Mouse (Mus musculus) forebrain, embryonic 12.5 days (tissue): ENCODE data around the gene Ccser1. TPM values are rescaled to one million over a fixed set of nuclear protein-coding genes. Genes with fewer than 3 reads are reported as not detected.
A peak's percentile ranks its signal among the peaks of the same experiment; 100 is the strongest.

Source experiments
- ATAC-seq: fragments of 200-750 bp; cut with Nextera tagmentation; 2 replicates; pipeline ENCODE4 v1.8.0; 2017; ENCODE audit warnings: moderate TSS enrichment; ENCODE audit not compliant: low FRiP score
- H3K27ac ChIP-seq: fragments of 300-500 bp; sonication (generic); 2 replicates; pipeline ENCODE4 v1.5.1; 2016; ENCODE audit warnings: mild to moderate bottlenecking
- H3K27me3 ChIP-seq: fragments of 300-500 bp; sonication (generic); 2 replicates; pipeline ENCODE4 v1.6.1; 2016; ENCODE audit warnings: mild to moderate bottlenecking
- H3K36me3 ChIP-seq: fragments of 300-500 bp; sonication (generic); replicated peaks from 2 replicates; pipeline ENCODE4 v1.6.1; 2016; ENCODE audit warnings: mild to moderate bottlenecking
- H3K4me1 ChIP-seq: fragments of 300-500 bp; sonication (generic); 2 replicates; pipeline ENCODE4 v1.6.1; 2016
- H3K4me2 ChIP-seq: fragments of 300-500 bp; sonication (generic); 2 replicates; pipeline ENCODE4 v1.6.1; 2016; ENCODE audit warnings: mild to moderate bottlenecking, moderate library complexity
- H3K4me3 ChIP-seq: fragments of 300-500 bp; sonication (generic); replicated peaks from 2 replicates; pipeline ENCODE4 v1.5.1; 2016; ENCODE audit warnings: mild to moderate bottlenecking
- H3K9ac ChIP-seq: fragments of 300-500 bp; sonication (generic); 2 replicates; pipeline ENCODE4 v1.6.1; 2016; ENCODE audit warnings: mild to moderate bottlenecking
- H3K9me3 ChIP-seq: fragments of 300-500 bp; sonication (generic); 2 replicates; pipeline ENCODE4 v1.6.1; 2016
- WGBS: fragments of 180-500 bp; shearing (Covaris S2); methylation state at CpG from one replicate; pipeline ENCODE4 v1.1.7; 2016; 5-methylcytosine and 5-hydroxymethylcytosine counted together
- polyA plus RNA-seq: library from polyadenylated mRNA; unstranded; fragments of >200 nt; fragmentation: Nextera tagmentation; extraction: Ambion mirVana; gene quantifications from 2 replicates; pipeline ENCODE4 v1.2.1, GENCODE M21; 2016

Ccser1 gene
- polyA plus RNA-seq, 1 experiment from 2014 or later = 23.5 TPM

GRCm38 (mm10) chr6:61687002-61687401, 506.9 kb downstream of the Ccser1 start:
- H3K4me2 ChIP-seq = no peak overlapping the region
- no peaks in the 10 kb centered on the region for H3K4me1 ChIP-seq
- 0 out of 2 replicates have a peak, but pooled peaks have one; percentile 33 for ATAC-seq
- no peaks in the 10 kb centered on the region for H3K9me3 ChIP-seq
- no peak overlapping the region for H3K9ac ChIP-seq
- H3K27ac ChIP-seq = no peak overlapping the region
- no peaks in the 10 kb centered on the region for H3K27me3 ChIP-seq
- WGBS = 38% methylated on average over 2 of the region's 2 CpGs
- no peaks in the 10 kb centered on the region for H3K36me3 ChIP-seq
- no peak overlapping the region for H3K4me3 ChIP-seq

GRCm38 (mm10) chr6:61703003-61703402, 522.9 kb downstream of the Ccser1 start:
- H3K36me3 ChIP-seq = no peaks in the 10 kb centered on the region
- H3K9me3 ChIP-seq = no peaks in the 10 kb centered on the region
- 93% methylated on average over 7 of the region's 7 CpGs for WGBS
- no peak for ATAC-seq
- no peak overlapping the region for H3K4me3 ChIP-seq
- no peaks in the 10 kb centered on the region for H3K27me3 ChIP-seq
- no peaks in the 10 kb centered on the region for H3K4me1 ChIP-seq
- H3K4me2 ChIP-seq = no peak overlapping the region
- H3K9ac ChIP-seq = no peak overlapping the region
- H3K27ac ChIP-seq = no peak overlapping the region

GRCm38 (mm10) chr6:61721220-61721619, 541.1 kb downstream of the Ccser1 start:
- no peak for ATAC-seq
- no peaks in the 10 kb centered on the region for H3K36me3 ChIP-seq
- no peak overlapping the region for H3K27ac ChIP-seq
- WGBS = 85% methylated on average over 1 of the region's 1 CpGs
- H3K4me1 ChIP-seq = no peaks in the 10 kb centered on the region
- no peak overlapping the region for H3K4me2 ChIP-seq
- no peak overlapping the region for H3K9ac ChIP-seq
- H3K4me3 ChIP-seq = no peak overlapping the region
- no peaks in the 10 kb centered on the region for H3K27me3 ChIP-seq
- no peaks in the 10 kb centered on the region for H3K9me3 ChIP-seq

DNA sequence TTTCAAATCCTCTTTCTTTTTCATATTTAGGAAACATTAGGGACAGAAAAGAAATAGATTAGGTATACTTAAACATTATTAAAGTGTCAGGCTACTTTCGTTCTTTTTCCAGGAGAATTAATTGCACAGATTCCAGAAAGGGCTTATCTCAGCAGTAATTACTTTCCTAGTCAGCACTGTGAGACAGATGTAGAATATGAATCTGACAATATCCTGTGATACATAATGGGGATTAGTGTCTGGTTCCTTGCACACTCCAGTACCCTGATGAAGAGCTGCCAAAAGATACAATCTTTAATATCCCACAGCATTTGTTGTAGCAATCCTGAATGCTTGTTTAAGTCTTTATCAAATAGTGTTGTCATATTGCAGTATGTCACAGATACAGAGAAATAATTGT, 548.9 kb downstream of the Ccser1 start:
- Histone ChIP-seq H3K4me3 (no peak overlapping the region), H3K27me3 (no peaks in the 10 kb centered on the region), H3K36me3 (no peaks in the 10 kb centered on the region), H3K27ac (no peak overlapping the region), H3K9ac (no peak overlapping the region), H3K9me3 (no peaks in the 10 kb centered on the region), H3K4me1 (no peaks in the 10 kb centered on the region), H3K4me2 (no peak overlapping the region)
- 24% methylated on average over 1 of the region's 1 CpGs for WGBS
- 0 out of 2 replicates have a peak, but pooled peaks have one; percentile 51 for ATAC-seq

GRCm38 (mm10) chr6:61730088-61730880, 550.2 kb downstream of the Ccser1 start:
- 84% methylated on average over 5 of the region's 5 CpGs for WGBS
- Histone ChIP-seq H3K4me2 (no peak overlapping the region), H3K27ac (no peak overlapping the region), H3K4me3 (no peak overlapping the region), H3K4me1 (no peaks in the 10 kb centered on the region), H3K27me3 (no peaks in the 10 kb centered on the region), H3K9ac (no peak overlapping the region), H3K9me3 (no peaks in the 10 kb centered on the region), H3K36me3 (no peaks in the 10 kb centered on the region)
- no peak for ATAC-seq

- Histone ChIP-seq H3K9ac (no peak overlapping the region), H3K4me3 (no peak overlapping the region), H3K9me3 (no peaks in the 10 kb centered on the region), H3K4me2 (no peak overlapping the region), H3K27ac (no peak overlapping the region), H3K36me3 (no peaks in the 10 kb centered on the region), H3K4me1 (no peaks in the 10 kb centered on the region), H3K27me3 (no peaks in the 10 kb centered on the region)
- no peak for ATAC-seq
- 58% methylated on average over 1 of the region's 1 CpGs for WGBS
These were observed 566.2 kb downstream of the Ccser1 start for GRCm38 (mm10) chr6:61746346-61746745.

DNA sequence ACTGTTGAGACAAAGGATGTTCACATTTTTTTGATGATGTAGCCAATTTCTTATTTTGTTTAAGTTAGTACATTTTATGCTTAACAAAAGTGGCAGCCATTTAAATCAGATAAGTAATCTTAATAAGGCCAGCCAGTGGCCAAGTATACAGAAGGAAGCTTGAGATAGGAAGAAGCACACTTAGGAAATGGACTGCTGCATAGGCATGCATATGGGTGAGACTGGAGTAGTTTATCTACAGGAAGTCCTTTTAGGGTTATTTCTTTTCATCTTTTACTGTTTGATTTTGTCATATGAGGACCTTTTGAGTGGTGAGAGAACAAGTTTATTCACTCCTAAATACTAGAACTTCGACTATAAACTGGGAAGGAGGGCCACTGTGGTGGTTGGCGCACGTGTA, 582.0 kb downstream of the Ccser1 start:
- no peaks in the 10 kb centered on the region for H3K9me3 ChIP-seq
- H3K4me3 ChIP-seq = no peak overlapping the region
- H3K27me3 ChIP-seq = no peaks in the 10 kb centered on the region
- H3K36me3 ChIP-seq = no peaks in the 10 kb centered on the region
- H3K9ac ChIP-seq = no peak overlapping the region
- peaks cover 2% of the 10 kb centered on the region; the same call in 1 of the 2 replicates for H3K4me1 ChIP-seq
- no peak overlapping the region for H3K4me2 ChIP-seq
- 87% methylated on average over 3 of the region's 3 CpGs for WGBS
- no peak for ATAC-seq
- no peak overlapping the region for H3K27ac ChIP-seq

DNA sequence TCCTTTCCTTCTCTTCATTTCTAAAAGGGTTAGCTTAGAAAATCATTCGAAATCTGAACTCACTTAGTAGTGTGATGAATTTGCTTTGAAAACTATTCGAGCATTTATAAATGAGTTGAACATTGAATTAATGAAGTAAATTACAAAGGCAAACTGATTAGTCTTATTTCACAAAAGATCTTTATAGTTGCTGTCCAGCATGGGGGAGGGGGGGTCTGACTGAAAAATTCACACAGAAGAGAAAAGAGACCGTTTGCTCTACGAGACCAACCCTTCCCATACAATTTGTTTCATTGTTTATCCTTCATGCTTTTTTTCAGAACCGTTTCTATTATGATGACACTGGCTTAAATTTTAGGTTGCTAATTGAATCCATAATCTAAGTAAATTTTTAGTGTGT, 583.3 kb downstream of the Ccser1 start:
- Histone ChIP-seq H3K36me3 (no peaks in the 10 kb centered on the region), H3K4me2 (no peak overlapping the region), H3K9ac (no peak overlapping the region), H3K4me3 (no peak overlapping the region), H3K9me3 (no peaks in the 10 kb centered on the region), H3K4me1 (peaks cover 2% of the 10 kb centered on the region; the same call in 1 of the 2 replicates), H3K27me3 (no peaks in the 10 kb centered on the region), H3K27ac (no peak overlapping the region)
- 30% methylated on average over 5 of the region's 5 CpGs for WGBS
- ATAC-seq = peak; percentile 54; the same call in 1 of the 2 replicates

GRCm38 (mm10) chr6:61765801-61766200, 585.7 kb downstream of the Ccser1 start:
- WGBS = 55% methylated on average over 2 of the region's 2 CpGs
- no peak for ATAC-seq
- Histone ChIP-seq H3K27me3 (no peaks in the 10 kb centered on the region), H3K27ac (no peak overlapping the region), H3K9me3 (no peaks in the 10 kb centered on the region), H3K4me2 (no peak overlapping the region), H3K9ac (no peak overlapping the region), H3K36me3 (no peaks in the 10 kb centered on the region), H3K4me3 (no peak overlapping the region), H3K4me1 (peaks cover 2% of the 10 kb centered on the region; the same call in 1 of the 2 replicates)

DNA sequence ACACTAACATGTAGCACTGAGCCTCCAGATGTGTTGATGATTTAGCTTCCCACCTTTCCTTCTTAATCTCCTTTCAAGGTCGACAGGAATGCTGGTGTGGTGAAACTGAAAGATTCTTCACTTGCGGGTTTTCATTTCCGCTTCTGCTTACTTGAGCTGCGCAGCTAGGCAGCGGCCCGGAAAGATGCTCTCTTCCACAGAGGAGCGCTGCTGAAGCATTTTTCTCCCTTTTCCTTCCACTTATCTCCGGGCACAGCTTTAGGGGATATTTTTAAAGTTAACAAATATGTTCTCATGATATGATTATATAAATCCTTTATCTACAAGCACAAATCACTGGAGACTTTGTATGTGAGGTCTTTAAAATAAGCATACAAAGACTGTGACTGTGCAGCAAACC, 587.0 kb downstream of the Ccser1 start:
- Histone ChIP-seq H3K9me3 (no peaks in the 10 kb centered on the region), H3K36me3 (no peaks in the 10 kb centered on the region), H3K4me2 (no peak overlapping the region), H3K27ac (no peak overlapping the region), H3K27me3 (no peaks in the 10 kb centered on the region), H3K4me3 (no peak overlapping the region), H3K4me1 (peaks cover 2% of the 10 kb centered on the region; the same call in 1 of the 2 replicates), H3K9ac (no peak overlapping the region)
- WGBS = 84% methylated on average over 8 of the region's 8 CpGs
- ATAC-seq = no peak

DNA sequence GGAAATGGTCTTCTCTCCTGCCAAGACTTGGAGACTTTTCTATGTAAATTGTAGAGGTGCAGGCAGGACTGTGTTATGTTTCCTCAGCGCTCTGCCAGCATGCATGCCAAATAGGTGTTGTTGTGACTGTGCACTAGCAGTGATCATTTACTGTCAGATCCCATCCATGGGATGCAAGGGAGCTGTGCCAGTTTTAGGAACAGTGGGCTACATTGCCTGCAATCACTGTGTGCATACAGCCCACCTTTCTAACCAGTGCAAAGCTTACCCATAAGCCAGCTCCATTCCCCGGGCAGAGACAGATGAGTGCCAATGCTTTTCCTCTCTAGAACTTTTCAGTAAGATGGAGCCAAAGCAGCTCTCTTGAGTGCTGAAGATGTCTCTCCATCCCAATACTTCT, 606.6 kb downstream of the Ccser1 start:
- Histone ChIP-seq H3K36me3 (no peaks in the 10 kb centered on the region), H3K4me3 (no peak overlapping the region), H3K27me3 (no peaks in the 10 kb centered on the region), H3K4me2 (no peak overlapping the region), H3K4me1 (no peaks in the 10 kb centered on the region), H3K27ac (no peak overlapping the region), H3K9me3 (no peaks in the 10 kb centered on the region), H3K9ac (no peak overlapping the region)
- 80% methylated on average over 2 of the region's 2 CpGs for WGBS
- ATAC-seq = no peak

- H3K4me3 ChIP-seq = no peak overlapping the region
- H3K4me2 ChIP-seq = no peak overlapping the region
- no peak overlapping the region for H3K9ac ChIP-seq
- 39% methylated on average over 3 of the region's 3 CpGs for WGBS
- H3K9me3 ChIP-seq = no peaks in the 10 kb centered on the region
- no peak overlapping the region for H3K27ac ChIP-seq
- no peaks in the 10 kb centered on the region for H3K27me3 ChIP-seq
- ATAC-seq = no peak
- no peaks in the 10 kb centered on the region for H3K36me3 ChIP-seq
- no peaks in the 10 kb centered on the region for H3K4me1 ChIP-seq
These were observed 620.8 kb downstream of the Ccser1 start for GRCm38 (mm10) chr6:61800889-61801288.

DNA sequence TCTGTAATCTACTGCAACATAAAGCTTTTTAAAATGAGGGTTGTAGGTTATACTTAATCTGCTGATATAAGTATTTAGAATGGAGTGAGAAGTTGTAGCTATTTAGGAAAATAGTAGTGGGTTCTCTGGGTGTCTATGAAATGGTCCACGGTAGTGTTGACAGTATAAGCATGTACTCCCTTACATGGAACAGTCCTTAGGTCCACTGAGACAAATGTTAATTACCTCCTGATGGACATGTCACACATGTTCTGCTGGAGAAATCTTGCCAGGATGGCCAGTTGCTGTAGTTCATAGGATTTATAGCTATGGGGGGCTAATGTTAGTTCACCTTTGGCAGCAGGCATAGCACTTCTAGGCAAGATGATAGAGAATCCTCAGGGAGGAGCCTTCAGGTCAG, 625.4 kb downstream of the Ccser1 start:
- no peaks in the 10 kb centered on the region for H3K36me3 ChIP-seq
- no peaks in the 10 kb centered on the region for H3K4me1 ChIP-seq
- no peak overlapping the region for H3K4me2 ChIP-seq
- ATAC-seq = no peak
- H3K9me3 ChIP-seq = no peaks in the 10 kb centered on the region
- no peaks in the 10 kb centered on the region for H3K27me3 ChIP-seq
- WGBS = 93% methylated on average over 1 of the region's 1 CpGs
- H3K27ac ChIP-seq = no peak overlapping the region
- no peak overlapping the region for H3K9ac ChIP-seq
- H3K4me3 ChIP-seq = no peak overlapping the region
